Mouse (Mus musculus) embryonic facial prominence, embryonic 10.5 days (tissue): ENCODE results near the gene Hsf4. TPM values are rescaled to one million over a fixed set of nuclear protein-coding genes. Genes with fewer than 3 reads are reported as not detected.
"Not testable (repeated sequence)": the region's sequence is repeated elsewhere in the genome, so short reads cannot be mapped to it uniquely, and the experiment has no call there.

Experiments used
- DNase-seq: peaks from one replicate; pipeline ENCODE4 v3.0.0-alpha.2; 2017; ENCODE audit warnings: low spot score
- H3K27ac ChIP-seq: fragments of 300-500 bp; sonication (generic); replicated peaks from 2 replicates; pipeline ENCODE4 v1.5.1; 2016; ENCODE audit warnings: mild to moderate bottlenecking
- H3K27me3 ChIP-seq: fragments of 300-500 bp; sonication (generic); replicated peaks from 2 replicates; pipeline ENCODE4 v1.6.1; 2016; ENCODE audit warnings: low read depth, mild to moderate bottlenecking; ENCODE audit not compliant: poor library complexity, severe bottlenecking
- H3K36me3 ChIP-seq: fragments of 300-500 bp; sonication (generic); replicated peaks from 2 replicates; pipeline ENCODE4 v1.6.1; 2016; ENCODE audit warnings: mild to moderate bottlenecking, moderate library complexity
- H3K4me1 ChIP-seq: fragments of 300-500 bp; sonication (generic); 2 replicates; pipeline ENCODE4 v1.6.1; 2016
- H3K4me3 ChIP-seq: fragments of 300-500 bp; sonication (generic); 2 replicates; pipeline ENCODE4 v1.5.1; 2016; ENCODE audit warnings: mild to moderate bottlenecking, moderate library complexity
- H3K9me3 ChIP-seq: fragments of 300-500 bp; sonication (generic); 2 replicates; pipeline ENCODE4 v1.6.1; 2016; ENCODE audit warnings: mild to moderate bottlenecking
- WGBS: fragments of 180-500 bp; shearing (Covaris S2); methylation state at CpG from one replicate; pipeline ENCODE4 v1.1.7; 2016; 5-methylcytosine and 5-hydroxymethylcytosine counted together
- polyA plus RNA-seq: library from polyadenylated mRNA; unstranded; fragments of >200 nt; fragmentation: Nextera tagmentation; extraction: Ambion mirVana; gene quantifications from 2 replicates; pipeline ENCODE4 v1.2.1, GENCODE M21; 2016

Gene Hsf4
- polyA plus RNA-seq, result 0.21 TPM in 1 of 2 replicates, not detected in the other

GRCm38 (mm10) chr8:105269461-105269947, at the start of gene Hsf4:
Hsf4 (plus strand) TSS chr8:105269801.
- Histone ChIP-seq H3K27me3 (peaks cover 100% of the 10 kb centered on the region), H3K36me3 (no peaks in the 10 kb centered on the region), H3K27ac (peak within 1 kb of the TSS; percentile 37; the same call in 1 of the 2 replicates), H3K9me3 (peaks cover 4% of the 10 kb centered on the region), H3K4me3 (peak within 1 kb of the TSS; percentile 65), H3K4me1 (peaks cover 50% of the 10 kb centered on the region)
- DNase-seq, result peak; percentile 69
- under 1% methylated on average over 42 of the region's 42 CpGs for WGBS

DNA sequence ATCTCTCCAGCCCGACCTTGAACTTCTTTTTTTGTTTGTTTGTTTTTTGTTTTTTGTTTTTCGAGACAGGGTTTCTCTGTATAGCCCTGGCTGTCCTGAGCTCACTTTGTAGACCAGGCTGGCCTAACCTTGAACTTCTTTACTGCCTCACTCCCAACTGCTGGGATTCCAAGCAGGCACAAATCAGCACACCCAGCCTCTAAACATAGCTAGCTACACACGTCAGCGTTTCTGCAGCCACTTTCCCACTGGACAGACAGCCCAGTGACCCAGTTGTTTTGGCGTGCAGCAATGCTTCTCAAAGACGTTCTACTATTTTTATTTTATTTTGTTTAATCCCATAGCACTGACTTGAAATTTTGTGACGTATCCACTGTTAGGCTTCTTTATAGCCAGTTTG, 45.8 kb upstream of the Hsf4 start:
- no peaks in the 10 kb centered on the region for H3K27me3 ChIP-seq

DNA sequence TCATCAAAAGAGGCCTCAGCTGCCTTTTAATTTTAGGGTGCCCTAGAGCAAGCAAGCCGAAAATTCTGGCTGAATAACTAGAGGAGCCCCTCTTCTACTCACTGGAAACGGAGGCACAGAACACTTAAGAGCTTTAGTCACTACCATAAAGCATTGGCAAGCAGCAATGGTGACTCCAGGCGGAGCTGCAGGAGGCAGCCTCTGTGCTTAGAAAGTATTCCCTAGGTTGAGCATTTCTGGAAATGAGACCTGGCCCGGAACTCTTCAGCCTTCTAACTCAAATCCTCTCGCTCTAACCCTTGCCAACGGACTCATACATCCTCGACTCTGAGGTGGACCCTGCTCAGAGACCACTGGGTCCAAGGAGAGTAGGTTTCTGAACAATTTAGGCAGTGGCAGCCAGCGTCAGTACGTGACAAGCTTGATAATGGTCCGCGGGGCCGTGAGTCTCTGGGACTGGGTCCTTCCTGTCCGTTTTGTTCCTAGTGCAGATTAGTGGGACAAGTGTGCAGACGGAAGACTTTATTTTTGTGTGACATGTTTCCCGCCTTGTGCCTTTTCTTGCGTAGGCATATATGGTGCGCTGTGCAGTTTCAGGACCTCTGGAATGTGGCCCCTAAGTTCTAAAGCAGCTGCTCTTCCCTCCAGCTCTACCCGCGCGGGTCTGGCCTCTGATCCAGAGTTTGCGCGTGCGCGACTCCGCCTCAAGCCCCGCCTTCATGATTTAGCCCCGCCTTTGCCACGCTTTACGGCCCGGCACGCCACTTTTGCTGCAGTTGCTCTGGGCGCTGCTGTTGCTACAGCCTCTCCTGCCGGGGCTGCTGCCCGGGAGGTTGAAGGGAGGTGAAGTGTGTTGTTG, 45.0 kb upstream of the Hsf4 start, which contains the start of gene D230025D16Rik:
Gene D230025D16Rik, plus strand, starts transcription at position 733 of the 859 bp plus-strand sequence.
- Histone ChIP-seq H3K27ac (peak within 1 kb of the TSS; percentile 88), H3K9me3 (no peaks in the 10 kb centered on the region), H3K4me3 (peak within 1 kb of the TSS; percentile 94), H3K36me3 (no peaks in the 10 kb centered on the region), H3K27me3 (no peaks in the 10 kb centered on the region), H3K4me1 (peaks cover 22% of the 10 kb centered on the region)
- DNase-seq, result peak; percentile 98
- WGBS, result 4% methylated on average over 34 of the region's 34 CpGs

More for the DNA sequence above, 45.8 kb upstream of the Hsf4 start:
- no peak for DNase-seq
- no peaks in the 10 kb centered on the region for H3K9me3 ChIP-seq
- H3K4me3 ChIP-seq, result peak overlapping the region; percentile 94
- peaks cover 22% of the 10 kb centered on the region for H3K4me1 ChIP-seq
- no peaks in the 10 kb centered on the region for H3K36me3 ChIP-seq
- 80% methylated on average over 7 of the region's 7 CpGs for WGBS
- H3K27ac ChIP-seq, result no peak overlapping the region

DNA sequence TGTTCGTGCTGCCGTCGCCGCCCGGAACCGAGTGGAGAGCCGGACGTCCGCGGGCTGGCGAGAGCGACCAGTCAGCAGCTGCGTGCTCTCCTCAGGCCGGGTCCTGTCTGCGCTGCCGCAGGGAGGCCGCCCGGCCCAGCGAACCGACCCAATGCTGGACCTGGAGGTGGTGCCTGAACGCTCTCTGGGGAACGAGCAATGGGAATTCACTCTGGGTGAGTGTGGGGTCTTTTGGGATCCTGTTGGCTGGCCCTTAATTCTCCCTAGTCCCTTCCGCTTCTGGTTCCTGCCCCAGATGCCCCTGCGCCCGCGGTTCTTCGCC, 44.4 kb upstream of the Hsf4 start:
- H3K4me1 ChIP-seq, result peaks cover 22% of the 10 kb centered on the region
- H3K27me3 ChIP-seq, result no peaks in the 10 kb centered on the region
- no peak for DNase-seq
- peak overlapping the region; percentile 88 for H3K27ac ChIP-seq
- H3K4me3 ChIP-seq, result peak overlapping the region; percentile 94
- no peaks in the 10 kb centered on the region for H3K36me3 ChIP-seq
- no peaks in the 10 kb centered on the region for H3K9me3 ChIP-seq
- 0% methylated on average over 27 of the region's 27 CpGs for WGBS

DNA sequence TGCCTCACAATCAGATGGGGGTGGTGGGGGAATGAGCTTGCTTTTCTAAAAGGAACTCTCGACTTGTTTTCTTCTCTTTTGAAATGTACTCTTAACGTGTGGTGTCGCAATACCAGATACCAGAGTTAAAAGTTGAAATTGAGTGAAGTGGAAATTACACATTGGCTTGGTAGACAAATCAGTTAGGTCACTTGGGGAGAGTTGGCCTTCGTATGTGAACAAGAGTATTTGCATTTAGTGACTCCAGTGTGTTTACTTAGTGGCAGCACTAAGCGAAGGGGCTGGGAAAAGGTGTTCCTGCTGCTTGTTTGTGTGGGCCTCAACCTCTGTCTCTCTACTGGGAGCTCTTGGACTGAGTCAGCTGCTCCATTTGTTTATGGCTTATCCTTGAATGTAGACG, 43.7 kb upstream of the Hsf4 start:
- DNase-seq, result no peak
- Histone ChIP-seq H3K36me3 (0 out of 2 replicates have a peak, but pooled peaks cover under 1% of the 10 kb centered on the region), H3K4me3 (peak overlapping the region; percentile 94), H3K27me3 (no peaks in the 10 kb centered on the region), H3K4me1 (peaks cover 22% of the 10 kb centered on the region), H3K27ac (no peak overlapping the region), H3K9me3 (no peaks in the 10 kb centered on the region)
- WGBS, result 35% methylated on average over 6 of the region's 6 CpGs

DNA sequence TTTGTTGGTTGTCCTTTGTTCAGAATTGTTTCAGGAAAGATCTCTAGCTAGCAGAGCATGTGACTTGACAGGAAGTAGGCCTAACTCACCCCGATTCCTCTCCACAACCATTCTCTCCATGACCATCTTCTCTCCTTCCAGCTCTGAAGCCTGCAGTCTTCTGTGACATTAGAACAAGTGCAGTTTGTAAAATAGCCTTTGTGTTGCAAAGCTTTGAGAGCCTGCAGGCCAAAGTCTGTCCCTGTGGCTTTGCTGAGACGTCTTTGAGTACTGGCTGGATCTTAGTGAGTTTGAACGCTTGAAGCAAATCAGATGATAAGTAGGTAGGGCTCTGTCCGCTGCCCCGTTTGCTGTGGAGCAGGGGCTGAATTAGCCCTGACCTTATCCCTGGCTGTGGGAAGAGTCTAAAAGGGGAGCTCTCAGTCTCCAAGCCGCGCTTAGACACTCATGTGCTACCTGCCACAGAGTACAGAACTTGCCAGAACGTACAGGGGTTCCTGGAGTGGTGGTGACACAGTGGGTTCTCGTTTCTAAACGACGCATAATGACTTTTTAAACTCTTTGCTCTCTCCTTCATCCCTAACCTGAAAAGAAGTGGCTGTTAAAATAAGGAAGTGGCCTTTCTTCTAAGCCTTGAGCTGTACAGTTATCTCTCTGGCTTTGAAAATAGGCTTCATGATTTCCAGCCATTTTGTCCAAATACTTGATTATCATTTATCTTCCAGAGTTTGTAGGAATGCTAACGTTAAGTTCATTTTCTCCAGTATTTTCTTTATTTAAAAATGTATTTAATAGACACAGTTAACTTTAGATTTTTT, 37.9 kb upstream of the Hsf4 start:
- Histone ChIP-seq H3K36me3 (peaks cover 43% of the 10 kb centered on the region), H3K4me1 (no peaks in the 10 kb centered on the region), H3K27ac (no peak overlapping the region), H3K9me3 (no peaks in the 10 kb centered on the region), H3K4me3 (no peak overlapping the region), H3K27me3 (no peaks in the 10 kb centered on the region)
- 87% methylated on average over 12 of the region's 12 CpGs for WGBS
- no peak for DNase-seq

DNA sequence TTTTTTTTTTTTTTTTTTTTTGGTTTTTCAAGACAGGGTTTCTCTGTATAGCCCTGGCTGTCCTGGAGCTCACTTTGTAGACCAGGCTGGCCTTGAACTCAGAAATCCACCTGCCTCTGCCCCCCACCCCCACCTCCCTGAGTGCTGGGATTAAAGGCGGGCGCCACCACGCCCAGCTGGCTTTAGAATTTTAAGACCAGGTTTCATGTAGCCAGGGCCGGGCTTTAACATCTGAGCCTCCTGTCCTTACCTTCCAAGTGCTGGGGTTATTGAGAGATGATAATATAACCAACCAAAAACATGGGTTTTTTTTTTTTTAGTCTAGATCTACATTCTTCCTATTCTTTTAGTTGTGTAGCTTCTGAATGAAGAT, 37.3 kb upstream of the Hsf4 start:
- not testable (repeated sequence) for H3K4me1 ChIP-seq, H3K4me3 ChIP-seq, H3K9me3 ChIP-seq, H3K27ac ChIP-seq, DNase-seq, H3K27me3 ChIP-seq
- 91% methylated on average over 4 of the region's 4 CpGs for WGBS
- H3K36me3 ChIP-seq, result peaks cover 45% of the 10 kb centered on the region

GRCm38 (mm10) chr8:105233126-105233935, 36.3 kb upstream of the Hsf4 start:
- no peaks in the 10 kb centered on the region for H3K9me3 ChIP-seq
- no peaks in the 10 kb centered on the region for H3K4me1 ChIP-seq
- H3K4me3 ChIP-seq, result no peak overlapping the region
- H3K27ac ChIP-seq, result no peak overlapping the region
- no peaks in the 10 kb centered on the region for H3K27me3 ChIP-seq
- peaks cover 53% of the 10 kb centered on the region for H3K36me3 ChIP-seq
- no peak for DNase-seq
- 76% methylated on average over 1 of the region's 1 CpGs for WGBS

GRCm38 (mm10) chr8:105235206-105235605, 34.4 kb upstream of the Hsf4 start:
- Histone ChIP-seq H3K27me3 (no peaks in the 10 kb centered on the region), H3K4me3 (no peak overlapping the region), H3K27ac (no peak overlapping the region), H3K36me3 (peaks cover 71% of the 10 kb centered on the region), H3K9me3 (no peaks in the 10 kb centered on the region), H3K4me1 (no peaks in the 10 kb centered on the region)
- 79% methylated on average over 1 of the region's 1 CpGs for WGBS
- DNase-seq, result no peak

DNA sequence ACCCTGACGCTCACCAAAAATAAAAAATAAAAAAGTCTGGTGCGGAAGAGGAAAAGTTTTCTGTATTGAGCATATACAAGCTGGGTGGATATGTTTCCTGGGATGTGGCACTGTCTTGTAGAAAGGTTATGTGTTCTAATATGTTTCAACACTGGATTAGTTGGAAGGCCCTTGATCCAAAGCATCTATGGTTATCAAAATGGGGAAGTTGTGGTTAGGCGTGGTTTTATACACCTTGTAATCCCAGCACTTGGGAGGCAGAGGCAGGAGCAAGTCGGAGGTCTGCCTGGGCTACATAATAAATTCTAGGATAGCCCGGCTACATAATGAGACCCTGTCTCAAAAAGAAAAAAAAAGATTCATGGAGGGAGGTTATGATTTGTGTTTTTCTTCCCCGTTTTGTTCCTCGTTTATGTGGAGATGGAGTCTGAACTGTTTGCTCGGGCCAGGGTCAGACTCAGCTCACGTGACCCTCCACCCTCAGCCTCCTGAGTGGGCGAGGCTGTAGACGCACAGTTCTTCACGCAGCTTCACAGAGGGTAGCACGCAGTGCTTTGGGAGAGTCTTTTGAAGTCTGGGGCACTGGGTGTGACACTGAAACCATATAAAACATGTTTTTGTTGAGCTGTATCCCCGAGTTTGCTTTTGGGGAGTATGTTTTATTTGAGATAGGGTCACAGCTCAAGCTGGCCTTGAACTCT, 32.0 kb upstream of the Hsf4 start:
- no peaks in the 10 kb centered on the region for H3K27me3 ChIP-seq
- no peak for DNase-seq
- no peak overlapping the region for H3K27ac ChIP-seq
- H3K4me3 ChIP-seq, result no peak overlapping the region
- H3K4me1 ChIP-seq, result no peaks in the 10 kb centered on the region
- H3K9me3 ChIP-seq, result no peaks in the 10 kb centered on the region
- H3K36me3 ChIP-seq, result peaks cover 85% of the 10 kb centered on the region
- 94% methylated on average over 14 of the region's 14 CpGs for WGBS

DNA sequence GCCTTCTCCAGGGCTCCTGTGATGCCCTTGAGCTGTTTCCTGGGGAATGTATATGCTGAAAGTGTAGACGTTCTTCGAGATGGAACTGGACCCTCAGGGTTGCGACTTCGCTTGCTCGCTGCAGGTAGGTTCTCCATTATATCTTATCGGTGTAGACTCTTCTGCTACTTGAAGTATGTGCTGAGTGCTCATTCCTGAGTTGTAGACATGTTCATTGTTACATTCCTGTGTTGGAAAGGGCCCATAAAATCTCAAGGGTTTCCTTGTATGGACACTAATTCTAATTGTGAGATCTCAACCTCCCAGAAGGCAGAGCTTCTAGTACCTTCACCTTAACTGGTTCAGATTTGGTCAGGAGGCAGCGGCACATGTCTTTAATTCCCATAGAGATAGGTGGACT, 28.6 kb upstream of the Hsf4 start:
- WGBS, result 95% methylated on average over 7 of the region's 7 CpGs
- H3K27me3 ChIP-seq, result no peaks in the 10 kb centered on the region

More for the DNA sequence above, 28.6 kb upstream of the Hsf4 start:
- no peak for DNase-seq
- H3K27ac ChIP-seq, result no peak overlapping the region
- no peaks in the 10 kb centered on the region for H3K4me1 ChIP-seq
- peaks cover 78% of the 10 kb centered on the region for H3K36me3 ChIP-seq
- H3K9me3 ChIP-seq, result no peaks in the 10 kb centered on the region
- H3K4me3 ChIP-seq, result no peak overlapping the region
